Comparison of ENCODE assay signal across 11 mouse cellular contexts in the genomic region with DNA sequence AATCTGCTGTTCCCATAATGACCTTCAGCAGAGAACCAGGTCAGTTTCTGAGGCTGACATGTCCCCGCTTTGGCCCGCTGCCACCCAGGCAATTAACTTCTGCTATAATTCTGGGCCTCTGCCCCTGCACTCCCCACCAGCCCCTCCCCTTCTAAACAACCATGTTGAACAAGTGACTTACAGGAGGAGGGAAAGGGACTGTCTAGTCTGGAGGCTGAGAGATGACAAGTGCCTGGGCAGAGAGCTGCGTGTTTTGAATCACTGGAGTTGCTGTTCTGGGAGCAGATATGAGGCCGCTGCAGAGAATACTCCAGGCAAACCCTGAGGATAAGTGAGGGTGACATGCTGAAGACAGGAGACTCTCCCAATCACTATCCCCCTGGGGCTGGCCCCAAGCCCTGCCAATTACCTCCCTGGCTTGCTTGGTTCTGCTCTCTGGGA.
A peak's percentile ranks its signal among the peaks of the same experiment; 100 is the strongest.
DNase-seq lines count a peak whose midpoint lies in the region; ATAC-seq and TF ChIP-seq lines count a peak whose summit lies in the region.
"Had no signal": no experiment of that assay in that cellular context is flagged by ENCODE, and none has a peak within 500 bp of the region (broad histone marks: within the 10 kb centered on the region; RNA-seq: fewer than 3 reads in every experiment).

No protein-coding gene starts in this region.

- H3K9me3 ChIP-seq in lung, embryonic 14.5 days (ENCODE audit: low read depth, low read length), result no peaks in the 10 kb centered on the region
- no peaks in the 10 kb centered on the region for H3K9me3 ChIP-seq in heart, embryonic 10.5 days
- H3K9me3 ChIP-seq in liver, embryonic 11.5 days (ENCODE audit: control insufficient read depth, low read length), result no peaks in the 10 kb centered on the region
- no peaks in the 10 kb centered on the region for H3K9me3 ChIP-seq in hindbrain, embryonic 14.5 days (ENCODE audit: control insufficient read depth, low read length)
- H3K9me3 ChIP-seq: hindbrain, embryonic 13.5 days had no signal

- ATAC-seq in lung, embryonic 14.5 days (ENCODE audit: insufficient read depth), result peak; percentile 24; the same call in 1 of the 2 replicates
- ATAC-seq in liver, embryonic 11.5 days (replicated peaks; ENCODE audit: low FRiP score), result no peak
- no peak for ATAC-seq in hindbrain, embryonic 14.5 days (ENCODE audit: low FRiP score)

- WGBS in lung, embryonic 14.5 days, result 49% methylated on average over 4 of the region's 4 CpGs
- WGBS in heart, embryonic 10.5 days, result 31% methylated on average over 4 of the region's 4 CpGs
- WGBS in liver, embryonic 11.5 days, result 87% methylated on average over 4 of the region's 4 CpGs
- WGBS in hindbrain, embryonic 14.5 days, result 81% methylated on average over 4 of the region's 4 CpGs

- no peak for TF ChIP-seq CTCF in lung, embryonic 14.5 days (IDR thresholded peaks at IDR 0.05; ENCODE audit: low read depth)

- peak overlapping the region; percentile 6; the same call in 1 of the 2 replicates for H3K27ac ChIP-seq in lung, embryonic 14.5 days (ENCODE audit: low read depth)
- peak overlapping the region; percentile 79 for H3K27ac ChIP-seq in heart, embryonic 10.5 days
- no peak overlapping the region for H3K27ac ChIP-seq in liver, embryonic 11.5 days (ENCODE audit: low read depth, low read length)
- no peak overlapping the region for H3K27ac ChIP-seq in hindbrain, embryonic 14.5 days
- H3K27ac ChIP-seq: hindbrain, embryonic 13.5 days; left cerebral cortex, adult 2 months had no signal

- peak; percentile 50 for DNase-seq in lung, embryonic 14.5 days
- DNase-seq in lung, postnatal 25 days (ENCODE audit: low spot score), result no peak
- peak; percentile 83 to 89 for DNase-seq in adrenal gland, postnatal 36 days
- peak; percentile 89 for DNase-seq in heart, embryonic 10.5 days (ENCODE audit: low spot score)
- peak; percentile 78 for DNase-seq in retina, embryonic 14.5 days (ENCODE audit: low spot score)
- DNase-seq in liver, embryonic 11.5 days (ENCODE audit: low spot score), result no peak
- DNase-seq in hindbrain, embryonic 14.5 days (ENCODE audit: low spot score), result no peak
- no peak for DNase-seq in layer of hippocampus, adult 9-10 months (ENCODE audit: low spot score)

- H3K36me3 ChIP-seq in lung, embryonic 14.5 days (ENCODE audit: insufficient read depth), result no peaks in the 10 kb centered on the region
- H3K36me3 ChIP-seq in heart, embryonic 10.5 days, result no peaks in the 10 kb centered on the region
- H3K36me3 ChIP-seq in liver, embryonic 11.5 days (ENCODE audit: control insufficient read depth, insufficient read depth, low read length), result no peaks in the 10 kb centered on the region
- H3K36me3 ChIP-seq in hindbrain, embryonic 14.5 days (replicated peaks; ENCODE audit: control insufficient read depth, insufficient read depth), result no peaks in the 10 kb centered on the region
- H3K36me3 ChIP-seq: hindbrain, embryonic 13.5 days had no signal

- H3K4me2 ChIP-seq in lung, embryonic 14.5 days, result no peak overlapping the region
- no peak overlapping the region for H3K4me2 ChIP-seq in liver, embryonic 11.5 days
- H3K4me2 ChIP-seq in hindbrain, embryonic 14.5 days (replicated peaks), result no peak overlapping the region
- H3K4me2 ChIP-seq: hindbrain, embryonic 13.5 days had no signal

- H3K9ac ChIP-seq in lung, embryonic 14.5 days, result no peak overlapping the region
- no peak overlapping the region for H3K9ac ChIP-seq in liver, embryonic 11.5 days (ENCODE audit: low read depth, low read length)
- H3K9ac ChIP-seq in hindbrain, embryonic 14.5 days, result no peak overlapping the region
- H3K9ac ChIP-seq: hindbrain, embryonic 13.5 days had no signal

- no peaks in the 10 kb centered on the region for H3K27me3 ChIP-seq in lung, embryonic 14.5 days (ENCODE audit: insufficient read depth, low read length)
- no peaks in the 10 kb centered on the region for H3K27me3 ChIP-seq in heart, embryonic 10.5 days (ENCODE audit: insufficient read depth, poor library complexity, severe bottlenecking)
- H3K27me3 ChIP-seq in liver, embryonic 11.5 days (replicated peaks; ENCODE audit: control insufficient read depth, insufficient read depth, low read length), result no peaks in the 10 kb centered on the region
- H3K27me3 ChIP-seq in hindbrain, embryonic 14.5 days (ENCODE audit: control insufficient read depth, insufficient read depth, low read length), result no peaks in the 10 kb centered on the region
- H3K27me3 ChIP-seq: hindbrain, embryonic 13.5 days had no signal

- H3K4me3 ChIP-seq in lung, embryonic 14.5 days (ENCODE audit: low read depth, low read length), result no peak overlapping the region
- no peak overlapping the region for H3K4me3 ChIP-seq in heart, embryonic 10.5 days
- H3K4me3 ChIP-seq in liver, embryonic 11.5 days (ENCODE audit: low read depth, low read length), result no peak overlapping the region
- H3K4me3 ChIP-seq in hindbrain, embryonic 14.5 days (replicated peaks; ENCODE audit: low read length), result no peak overlapping the region
- H3K4me3 ChIP-seq: erythroblast, embryonic 14.5 days; hindbrain, embryonic 13.5 days; left cerebral cortex, adult 2 months had no signal

- no peaks in the 10 kb centered on the region for H3K4me1 ChIP-seq in lung, embryonic 14.5 days (ENCODE audit: insufficient read depth)
- peaks cover 19% of the 10 kb centered on the region; the same call in 1 of the 2 replicates for H3K4me1 ChIP-seq in heart, embryonic 10.5 days
- H3K4me1 ChIP-seq in liver, embryonic 11.5 days (replicated peaks; ENCODE audit: control insufficient read depth, insufficient read depth, low read length), result no peaks in the 10 kb centered on the region
- no peaks in the 10 kb centered on the region for H3K4me1 ChIP-seq in hindbrain, embryonic 14.5 days (replicated peaks; ENCODE audit: control insufficient read depth, insufficient read depth, low read length)

Comparison
In these comparisons a context has a peak if more than half of its experiments do, and no peak if none do; other contexts are left out.
1. DNase-seq: peak in lung, embryonic 14.5 days (single experiment), adrenal gland, postnatal 36 days (2 of 2), heart, embryonic 10.5 days (single experiment) and retina, embryonic 14.5 days (single experiment); none in lung, postnatal 25 days (single experiment), liver, embryonic 11.5 days (single experiment), hindbrain, embryonic 14.5 days (single experiment) and layer of hippocampus, adult 9-10 months (single experiment).
2. H3K27ac ChIP-seq: peak in lung, embryonic 14.5 days (single experiment) and heart, embryonic 10.5 days (single experiment); none in liver, embryonic 11.5 days (single experiment) and hindbrain, embryonic 14.5 days (single experiment).